Comparison of ENCODE assay signal across 29 mouse cellular contexts in the genomic region with DNA sequence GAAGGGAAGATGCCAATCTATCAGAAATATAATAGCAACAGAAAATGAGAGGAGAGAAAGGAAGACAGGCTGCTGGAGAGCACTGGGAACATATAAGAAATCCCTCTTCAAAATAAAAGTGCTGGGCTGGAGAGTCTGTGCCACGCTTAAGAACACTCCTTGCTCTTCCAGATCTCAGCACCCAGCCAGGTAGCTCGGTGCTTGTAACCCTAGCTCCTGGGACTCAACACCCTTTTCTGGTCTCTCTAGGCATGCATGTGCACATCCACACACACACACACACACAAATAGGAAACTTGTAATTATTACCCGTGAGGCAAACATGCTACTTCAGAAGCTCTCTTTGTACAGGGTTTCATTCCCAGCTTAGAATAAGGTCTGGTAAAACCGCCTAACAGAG. TPM values are rescaled to one million over a fixed set of nuclear protein-coding genes. Genes with fewer than 3 reads are reported as not detected.
DNase-seq lines count a peak whose midpoint lies in the region; ATAC-seq and TF ChIP-seq lines count a peak whose summit lies in the region.
"Had no signal": no experiment of that assay in that cellular context is flagged by ENCODE, and none has a peak within 500 bp of the region (broad histone marks: within the 10 kb centered on the region; RNA-seq: fewer than 3 reads in every experiment).

No protein-coding gene starts in this region.

- WGBS in liver, embryonic 12.5 days (ENCODE audit: insufficient replicate concordance): 37% methylated on average over 4 of the region's 4 CpGs
- WGBS in liver, embryonic 11.5 days: 43% methylated on average over 4 of the region's 4 CpGs
- 45% methylated on average over 4 of the region's 4 CpGs for WGBS in stomach, embryonic 16.5 days
- WGBS in stomach, postnatal 0 days: 45% methylated on average over 4 of the region's 4 CpGs
- 27% methylated on average over 4 of the region's 4 CpGs for WGBS in embryonic facial prominence, embryonic 14.5 days

- H3K36me3 ChIP-seq in liver, embryonic 12.5 days: no peaks in the 10 kb centered on the region
- no peaks in the 10 kb centered on the region for H3K36me3 ChIP-seq in liver, embryonic 11.5 days (ENCODE audit: control insufficient read depth, insufficient read depth, low read length)
- H3K36me3 ChIP-seq in stomach, embryonic 16.5 days (ENCODE audit: control insufficient read depth, insufficient read depth, low read length): no peaks in the 10 kb centered on the region
- no peaks in the 10 kb centered on the region for H3K36me3 ChIP-seq in stomach, postnatal 0 days (ENCODE audit: control insufficient read depth, insufficient read depth, low read length)
- no peaks in the 10 kb centered on the region for H3K36me3 ChIP-seq in embryonic facial prominence, embryonic 14.5 days (ENCODE audit: control insufficient read depth, insufficient read depth, low read length)
- H3K36me3 ChIP-seq: embryonic facial prominence, embryonic 12.5 days; forebrain, embryonic 12.5 days; hindbrain, embryonic 12.5 days; kidney, embryonic 15.5 days; limb, embryonic 13.5 days; neural tube, embryonic 12.5 days had no signal

- no peak for DNase-seq in liver, embryonic 11.5 days (ENCODE audit: low spot score)
- DNase-seq in stomach, postnatal 0 days (ENCODE audit: low spot score): no peak
- peak; percentile 14 for DNase-seq in embryonic facial prominence, embryonic 14.5 days (ENCODE audit: low spot score)
- DNase-seq in adrenal gland, postnatal 10 days: no peak
- DNase-seq in ovary, adult 18-20 months (ENCODE audit: low spot score): no peak
- DNase-seq in cerebellum, postnatal 36 days: no peak
- DNase-seq: adrenal gland, adult 8-10 months; cerebellum, adult 8-10 months; cerebellum, postnatal 25 days; forebrain, postnatal 0 days; gastrocnemius, postnatal 25 days; heart, postnatal 36 days; kidney, adult 18-20 months; kidney, postnatal 25 days; thymus, postnatal 25 days had no signal

- H3K4me3 ChIP-seq in liver, embryonic 12.5 days: no peak overlapping the region
- H3K4me3 ChIP-seq in liver, embryonic 11.5 days (ENCODE audit: low read depth, low read length): no peak overlapping the region
- H3K4me3 ChIP-seq in stomach, embryonic 16.5 days (replicated peaks; ENCODE audit: low read length): no peak overlapping the region
- H3K4me3 ChIP-seq in stomach, postnatal 0 days (ENCODE audit: low read depth, low read length): no peak overlapping the region
- H3K4me3 ChIP-seq in embryonic facial prominence, embryonic 14.5 days (ENCODE audit: low read depth, low read length): no peak overlapping the region
- H3K4me3 ChIP-seq: embryonic facial prominence, embryonic 12.5 days; forebrain, embryonic 12.5 days; hindbrain, embryonic 12.5 days; kidney, embryonic 15.5 days; left cerebral cortex, adult 2 months; limb, embryonic 13.5 days; neural tube, embryonic 12.5 days had no signal

- 0 out of 2 replicates have a peak, but pooled peaks cover 7% of the 10 kb centered on the region for H3K27me3 ChIP-seq in liver, embryonic 12.5 days (replicated peaks)
- no peaks in the 10 kb centered on the region for H3K27me3 ChIP-seq in liver, embryonic 11.5 days (replicated peaks; ENCODE audit: control insufficient read depth, insufficient read depth, low read length)
- H3K27me3 ChIP-seq in stomach, embryonic 16.5 days (ENCODE audit: control insufficient read depth, insufficient read depth, low read length): no peaks in the 10 kb centered on the region
- no peaks in the 10 kb centered on the region for H3K27me3 ChIP-seq in stomach, postnatal 0 days (ENCODE audit: control insufficient read depth, insufficient read depth, low read length)
- H3K27me3 ChIP-seq in embryonic facial prominence, embryonic 14.5 days (replicated peaks; ENCODE audit: control insufficient read depth, insufficient read depth, low read length): no peaks in the 10 kb centered on the region
- H3K27me3 ChIP-seq: embryonic facial prominence, embryonic 12.5 days; forebrain, embryonic 12.5 days; hindbrain, embryonic 12.5 days; kidney, embryonic 15.5 days; limb, embryonic 13.5 days; neural tube, embryonic 12.5 days had no signal

- H3K27ac ChIP-seq in liver, embryonic 12.5 days: no peak overlapping the region
- H3K27ac ChIP-seq in liver, embryonic 11.5 days (ENCODE audit: low read depth, low read length): no peak overlapping the region
- H3K27ac ChIP-seq in stomach, embryonic 16.5 days (ENCODE audit: low read length): peak overlapping the region; percentile 6; the same call in 1 of the 2 replicates
- no peak overlapping the region; the same call in 1 of the 2 replicates for H3K27ac ChIP-seq in stomach, postnatal 0 days (replicated peaks)
- H3K27ac ChIP-seq in embryonic facial prominence, embryonic 14.5 days (replicated peaks; ENCODE audit: low read depth, low read length): no peak overlapping the region; the same call in 1 of the 2 replicates
- H3K27ac ChIP-seq: embryonic facial prominence, embryonic 12.5 days; forebrain, embryonic 12.5 days; hindbrain, embryonic 12.5 days; hindbrain, postnatal 0 days; kidney, embryonic 15.5 days; left cerebral cortex, adult 2 months; limb, embryonic 13.5 days; liver, embryonic 14.5 days; neural tube, embryonic 12.5 days had no signal

- TF ChIP-seq CTCF in stomach, postnatal 0 days (IDR thresholded peaks at IDR 0.05; ENCODE audit: low read depth): no peak

- no peak for TF ChIP-seq EP300 in stomach, postnatal 0 days (optimal IDR thresholded peaks at IDR 0.05)

- H3K9me3 ChIP-seq in liver, embryonic 12.5 days (replicated peaks): no peaks in the 10 kb centered on the region
- no peaks in the 10 kb centered on the region for H3K9me3 ChIP-seq in liver, embryonic 11.5 days (ENCODE audit: control insufficient read depth, low read length)
- H3K9me3 ChIP-seq in stomach, embryonic 16.5 days (replicated peaks; ENCODE audit: control insufficient read depth, low read length): no peaks in the 10 kb centered on the region
- H3K9me3 ChIP-seq in stomach, postnatal 0 days (ENCODE audit: control insufficient read depth, low read length): no peaks in the 10 kb centered on the region
- no peaks in the 10 kb centered on the region for H3K9me3 ChIP-seq in embryonic facial prominence, embryonic 14.5 days (ENCODE audit: control insufficient read depth, low read length)
- H3K9me3 ChIP-seq: embryonic facial prominence, embryonic 12.5 days; forebrain, embryonic 12.5 days; hindbrain, embryonic 12.5 days; kidney, embryonic 15.5 days; limb, embryonic 13.5 days; neural tube, embryonic 12.5 days had no signal

- H3K4me1 ChIP-seq in liver, embryonic 12.5 days: peaks cover 14% of the 10 kb centered on the region
- H3K4me1 ChIP-seq in liver, embryonic 11.5 days (replicated peaks; ENCODE audit: control insufficient read depth, insufficient read depth, low read length): no peaks in the 10 kb centered on the region
- H3K4me1 ChIP-seq in stomach, embryonic 16.5 days (ENCODE audit: control insufficient read depth, insufficient read depth, low read length): peaks cover 3% of the 10 kb centered on the region; the same call in 1 of the 2 replicates
- peaks cover 2% of the 10 kb centered on the region; the same call in 1 of the 2 replicates for H3K4me1 ChIP-seq in stomach, postnatal 0 days (replicated peaks; ENCODE audit: control insufficient read depth, insufficient read depth)
- H3K4me1 ChIP-seq in embryonic facial prominence, embryonic 14.5 days (ENCODE audit: control insufficient read depth, insufficient read depth, low read length): peaks cover 5% of the 10 kb centered on the region; the same call in 1 of the 2 replicates
- H3K4me1 ChIP-seq: hindbrain, embryonic 12.5 days; neural tube, embryonic 12.5 days had no signal

- peak overlapping the region; percentile 27; the same call in 1 of the 2 replicates for H3K4me2 ChIP-seq in liver, embryonic 12.5 days
- no peak overlapping the region for H3K4me2 ChIP-seq in liver, embryonic 11.5 days
- H3K4me2 ChIP-seq in stomach, embryonic 16.5 days (ENCODE audit: low read depth, low read length): no peak overlapping the region
- no peak overlapping the region for H3K4me2 ChIP-seq in stomach, postnatal 0 days (replicated peaks; ENCODE audit: low read depth)
- no peak overlapping the region for H3K4me2 ChIP-seq in embryonic facial prominence, embryonic 14.5 days (ENCODE audit: low read depth, low read length)
- H3K4me2 ChIP-seq: forebrain, embryonic 12.5 days; hindbrain, embryonic 12.5 days; kidney, embryonic 15.5 days; midbrain, embryonic 11.5 days; neural tube, embryonic 12.5 days had no signal

- no peak overlapping the region for H3K9ac ChIP-seq in liver, embryonic 12.5 days
- no peak overlapping the region for H3K9ac ChIP-seq in liver, embryonic 11.5 days (ENCODE audit: low read depth, low read length)
- no peak overlapping the region for H3K9ac ChIP-seq in stomach, embryonic 16.5 days (ENCODE audit: low read length)
- no peak overlapping the region for H3K9ac ChIP-seq in stomach, postnatal 0 days (ENCODE audit: low read length)
- no peak overlapping the region for H3K9ac ChIP-seq in embryonic facial prominence, embryonic 14.5 days (ENCODE audit: low read depth, low read length)
- H3K9ac ChIP-seq: embryonic facial prominence, embryonic 12.5 days; forebrain, embryonic 12.5 days; forebrain, postnatal 0 days; hindbrain, embryonic 12.5 days; kidney, embryonic 15.5 days; limb, embryonic 13.5 days; liver, embryonic 14.5 days; neural tube, embryonic 12.5 days had no signal

- ATAC-seq in liver, embryonic 12.5 days: no peak
- ATAC-seq in liver, embryonic 11.5 days (replicated peaks; ENCODE audit: low FRiP score): no peak
- no peak for ATAC-seq in stomach, embryonic 16.5 days (ENCODE audit: insufficient read depth, low FRiP score)
- no peak for ATAC-seq in stomach, postnatal 0 days (ENCODE audit: low FRiP score, low TSS enrichment)
- ATAC-seq in embryonic facial prominence, embryonic 14.5 days (ENCODE audit: low read depth): peak; percentile 51; the same call in 1 of the 2 replicates
- ATAC-seq: hindbrain, postnatal 0 days; midbrain, embryonic 16.5 days had no signal

RNA-seq across cellular contexts. Expression of a gene that starts 7.5 kb away (rescaled TPM):
- 2.7 and 2.8 TPM in 2 replicates for polyA plus RNA-seq in liver, embryonic 12.5 days (2016; fragmentation: Nextera tagmentation; extraction: Ambion mirVana)
- 6.1 and 6.7 TPM in 2 replicates for polyA plus RNA-seq in liver, embryonic 11.5 days (2014; fragmentation: Nextera tagmentation; extraction: Ambion mirVana)
- 8.1 and 8.7 TPM in 2 replicates for polyA plus RNA-seq in stomach, embryonic 16.5 days (2015; fragmentation: Nextera tagmentation; extraction: Ambion mirVana)
- 3.3 and 3.7 TPM in 2 replicates for polyA plus RNA-seq in stomach, postnatal 0 days (2015; fragmentation: Nextera tagmentation; extraction: Ambion mirVana)
- polyA plus RNA-seq in embryonic facial prominence, embryonic 14.5 days (2014; fragmentation: Nextera tagmentation; extraction: Ambion mirVana): 13.9 and 14.5 TPM in 2 replicates
- 1 to 10 TPM; 4.8 to 7.1 TPM for total RNA-seq in adrenal gland, postnatal 10 days (2021)
- total RNA-seq: megakaryocyte, adult 5-6 weeks had no signal

RNA-seq across cellular contexts. Expression of a gene that starts 30.7 kb away (rescaled TPM):
- polyA plus RNA-seq in liver, embryonic 12.5 days (2016; fragmentation: Nextera tagmentation; extraction: Ambion mirVana): 8.3 and 8.7 TPM in 2 replicates
- 11.8 and 12.4 TPM in 2 replicates for polyA plus RNA-seq in liver, embryonic 11.5 days (2014; fragmentation: Nextera tagmentation; extraction: Ambion mirVana)
- 21.3 and 23.8 TPM in 2 replicates for polyA plus RNA-seq in stomach, embryonic 16.5 days (2015; fragmentation: Nextera tagmentation; extraction: Ambion mirVana)
- 13.6 and 16.0 TPM in 2 replicates for polyA plus RNA-seq in stomach, postnatal 0 days (2015; fragmentation: Nextera tagmentation; extraction: Ambion mirVana)
- 32.2 and 37.7 TPM in 2 replicates for polyA plus RNA-seq in embryonic facial prominence, embryonic 14.5 days (2014; fragmentation: Nextera tagmentation; extraction: Ambion mirVana)
- 10 to 100 TPM; 64.3 to 69.4 TPM for total RNA-seq in adrenal gland, postnatal 10 days (2021)
